Mouse (Mus musculus): ENCODE data around the gene Gm17577.
"Not testable (repeated sequence)": the region's sequence is repeated elsewhere in the genome, so short reads cannot be mapped to it uniquely, and the experiment has no call there.

The Gm17577 gene

DNA sequence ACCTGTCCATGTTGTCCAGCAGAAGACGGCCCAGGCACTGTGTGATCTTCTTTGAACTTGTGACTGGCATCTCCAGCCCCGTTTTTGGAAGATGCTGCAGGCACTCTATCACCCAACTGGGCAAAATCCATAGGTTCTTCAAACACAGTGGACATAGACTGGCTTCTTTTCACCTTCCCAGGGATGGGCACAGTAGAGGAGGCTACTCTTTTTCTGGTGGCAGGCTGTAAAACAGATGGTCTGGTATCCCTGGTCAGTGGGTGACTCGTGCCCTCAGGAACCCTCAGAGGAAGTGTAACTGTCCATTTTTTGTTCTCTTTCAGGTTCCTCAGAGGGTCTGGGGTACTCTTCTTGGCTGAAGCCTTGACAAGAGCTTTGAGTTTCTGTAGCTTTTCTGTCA is at the start of gene Gm17577:
Gm17577 (minus strand) TSS at position 101 of the 400 bp plus-strand sequence.
- not testable (repeated sequence) for DNase-seq

DNA sequence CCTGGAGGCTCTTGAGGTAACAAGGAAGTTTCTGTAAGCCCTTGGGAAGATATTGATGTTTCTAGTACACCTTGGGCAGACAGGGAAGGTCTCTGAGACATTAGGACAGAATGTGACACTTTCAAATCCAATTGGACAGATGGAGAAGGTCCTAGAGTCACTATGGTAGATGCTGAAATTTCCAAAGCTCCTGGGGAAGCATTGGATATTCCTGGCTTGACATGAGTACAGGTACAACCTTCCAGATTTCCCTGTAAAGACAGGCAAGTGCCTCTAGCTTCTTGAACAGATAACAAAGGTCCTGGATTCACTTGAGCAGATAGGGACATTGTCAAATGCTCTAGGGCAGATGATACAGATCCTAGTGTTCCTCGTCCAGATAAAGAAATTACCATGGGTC is 24.3 kb downstream of the Gm17577 start, which contains the start of gene Srsx:
Srsx (minus strand) TSS at position 101 of the 400 bp plus-strand sequence.
- not testable (repeated sequence) for DNase-seq
